Mouse (Mus musculus) adrenal gland, postnatal 36 days (tissue): ENCODE data around the gene Zfp986. TPM values are rescaled to one million over a fixed set of nuclear protein-coding genes. Genes with fewer than 3 reads are reported as not detected.
"Not testable (repeated sequence)": the region's sequence is repeated elsewhere in the genome, so short reads cannot be mapped to it uniquely, and the experiment has no call there.

ENCODE experiments used
- DNase-seq, 2 experiments: peaks; one replicate each; pipeline ENCODE4 v3.0.0; 2021; ENCODE audit warnings: mixed read lengths in 1 of 2
- long read RNA-seq, 2 experiments: library from polyadenylated mRNA; stranded (forward); transcript quantifications; one replicate each; pipeline ENCODE4 v2.0.0; 2021; ENCODE audit warnings: borderline sequencing depth in 2 of 2
- total RNA-seq, 2 experiments: library from RNA; stranded (reverse); gene quantifications; 2 replicates each; pipeline ENCODE4 v1.2.3; 2021

The Zfp986 gene
- total RNA-seq: not detected
- long read RNA-seq, experiment 1: 0 reads
- long read RNA-seq, experiment 2: 0 reads

DNA sequence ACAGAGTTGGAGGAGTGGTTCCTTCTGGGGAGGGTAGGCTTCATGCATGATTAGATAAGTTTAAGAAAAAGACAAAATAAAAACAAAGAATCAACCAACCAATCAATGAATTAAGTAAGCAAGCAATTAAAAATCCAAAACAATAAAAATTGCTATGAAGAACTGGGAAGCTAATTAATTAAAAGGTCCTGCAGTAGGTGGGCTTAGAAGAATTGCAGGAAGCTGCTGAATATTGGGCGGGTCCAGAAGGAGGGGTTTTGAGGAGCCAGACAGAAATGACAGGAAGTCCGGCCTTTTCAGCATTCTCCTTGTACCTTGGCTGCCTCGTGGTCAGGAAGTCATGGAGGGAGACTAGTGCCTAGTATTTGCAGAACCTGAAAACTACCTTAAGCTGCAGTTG is at the start of gene Zfp986:
Zfp986 (plus strand) TSS at position 301 of the 400 bp plus-strand sequence.
- not testable (repeated sequence) for DNase-seq

DNA sequence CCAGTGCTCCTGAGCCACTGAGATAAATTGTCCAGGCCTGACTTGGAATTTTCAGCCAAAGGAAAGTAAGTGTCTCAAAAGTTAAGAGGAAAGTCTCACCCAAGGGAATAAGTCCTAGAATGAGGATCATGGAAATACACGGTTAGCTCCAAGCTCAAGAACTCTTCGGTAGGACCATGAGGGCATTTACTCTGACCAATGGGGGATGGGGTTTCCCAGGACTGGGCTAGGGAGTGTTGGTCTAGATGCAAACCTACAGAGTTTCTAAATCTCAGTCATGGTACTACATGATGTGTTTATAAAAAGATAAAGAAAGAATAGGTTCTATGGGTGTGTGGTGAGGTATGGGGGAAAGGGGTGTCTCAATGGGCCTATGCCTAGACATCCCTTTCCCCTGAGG is 48.6 kb upstream of the Zfp986 start:
- DNase-seq: not testable (repeated sequence)

DNA sequence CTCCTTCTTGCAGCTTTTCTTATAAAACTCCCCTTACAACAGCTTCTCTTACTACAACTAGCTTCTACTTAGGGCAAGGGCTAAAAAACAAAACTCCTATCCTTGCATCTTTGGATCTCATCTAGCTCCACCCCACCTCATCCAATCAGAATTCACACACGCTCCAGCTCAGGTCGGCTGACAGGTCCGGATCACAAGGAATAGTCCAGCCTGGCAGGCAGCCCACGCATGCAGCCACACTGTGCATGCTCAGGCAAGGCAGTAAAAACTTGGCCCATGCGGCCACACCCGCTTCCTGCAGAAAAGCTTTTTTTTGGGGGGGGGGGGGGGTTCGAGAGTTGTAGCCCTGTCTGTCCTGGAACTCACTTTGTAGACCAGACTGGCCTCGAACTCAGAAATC is 43.0 kb upstream of the Zfp986 start:
- DNase-seq: not testable (repeated sequence)

DNA sequence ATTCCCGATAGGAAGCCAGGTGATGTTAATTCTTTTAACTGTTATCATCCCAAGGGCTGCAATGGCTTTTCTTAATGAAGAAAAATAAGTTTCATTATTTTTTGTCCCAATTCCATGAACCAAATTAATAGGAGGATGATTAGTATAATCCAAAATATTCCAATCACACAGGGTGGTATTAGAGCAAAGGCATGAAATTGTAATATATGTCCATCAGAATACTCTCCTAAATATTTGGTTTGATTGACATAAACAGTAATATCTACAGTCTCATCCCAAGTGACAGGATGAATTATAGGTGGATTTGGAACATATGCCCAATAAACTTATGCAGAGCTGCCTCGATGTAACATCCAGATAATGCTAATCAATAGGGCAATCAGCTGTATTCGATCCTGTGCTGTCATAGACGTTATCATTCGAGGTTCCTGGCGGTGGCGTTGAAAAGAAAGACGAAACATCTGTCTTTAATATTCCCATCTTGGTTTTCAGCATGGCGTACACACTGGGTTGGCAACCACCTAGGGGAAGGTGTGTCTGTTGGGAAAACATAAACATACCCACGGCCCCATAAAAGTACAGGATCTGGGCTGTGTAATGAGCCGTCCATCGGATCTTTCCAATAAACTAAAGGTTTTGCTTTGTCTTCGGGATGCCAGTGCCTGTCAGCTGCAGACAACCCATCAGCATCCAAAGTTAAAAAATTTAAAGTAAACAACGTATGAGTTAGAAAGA is 37.1 kb upstream of the Zfp986 start:
- not testable (repeated sequence) for DNase-seq

DNA sequence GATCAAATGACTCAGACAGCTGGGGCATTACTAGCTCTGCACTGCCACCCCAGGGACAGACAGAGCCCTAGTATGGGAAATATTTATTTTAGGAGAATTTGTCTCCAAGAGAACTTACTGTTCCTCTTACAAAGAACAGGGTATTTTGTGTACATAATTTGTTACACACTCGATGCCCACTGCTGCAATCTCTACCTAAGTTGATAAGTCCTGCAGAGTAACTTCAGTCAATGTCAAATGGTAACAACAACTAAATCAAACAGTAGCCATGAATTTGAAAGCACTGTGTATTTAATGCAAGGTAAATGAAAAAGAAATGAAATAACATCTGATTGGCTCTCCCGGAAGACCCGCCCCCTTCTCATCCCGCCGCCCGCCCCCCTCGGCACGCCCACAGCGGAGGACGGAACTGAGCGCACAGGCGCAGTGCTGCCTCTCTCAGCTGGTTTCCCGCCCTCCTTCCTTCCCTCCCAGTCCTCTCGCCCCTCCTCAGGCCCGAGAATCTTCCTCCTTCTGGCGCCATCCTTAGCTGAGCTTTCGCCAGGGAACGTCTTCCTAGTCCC is 32.2 kb upstream of the Zfp986 start:
- not testable (repeated sequence) for DNase-seq

DNA sequence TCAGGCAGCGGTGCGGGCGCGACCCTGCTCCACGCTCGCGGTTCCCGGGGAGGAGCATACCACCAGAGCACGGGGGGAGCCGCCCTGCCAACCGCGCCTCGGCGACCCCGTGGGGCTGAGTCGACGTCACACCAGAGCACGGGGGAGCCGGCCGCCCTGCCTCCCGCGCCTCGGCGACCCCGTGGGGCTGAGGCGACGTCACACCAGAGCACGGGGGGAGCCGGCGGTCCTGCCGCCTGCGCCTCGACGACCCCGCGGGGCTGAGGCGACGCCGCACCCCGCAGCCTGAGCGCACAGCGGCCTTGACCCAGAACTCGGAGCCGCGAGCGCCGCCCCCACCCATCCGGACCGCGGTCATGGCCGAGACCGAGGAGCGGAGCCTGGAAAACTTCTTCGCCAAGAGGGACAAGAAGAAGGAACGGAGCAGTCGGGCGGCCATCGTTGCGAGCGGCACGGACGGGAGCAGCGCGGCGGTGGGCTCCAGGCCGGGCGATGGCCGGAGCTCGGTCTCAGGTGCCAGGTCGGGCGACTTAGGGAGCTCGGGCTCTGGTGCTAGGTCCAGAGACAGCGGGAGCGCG is 31.6 kb upstream of the Zfp986 start:
- not testable (repeated sequence) for DNase-seq

DNA sequence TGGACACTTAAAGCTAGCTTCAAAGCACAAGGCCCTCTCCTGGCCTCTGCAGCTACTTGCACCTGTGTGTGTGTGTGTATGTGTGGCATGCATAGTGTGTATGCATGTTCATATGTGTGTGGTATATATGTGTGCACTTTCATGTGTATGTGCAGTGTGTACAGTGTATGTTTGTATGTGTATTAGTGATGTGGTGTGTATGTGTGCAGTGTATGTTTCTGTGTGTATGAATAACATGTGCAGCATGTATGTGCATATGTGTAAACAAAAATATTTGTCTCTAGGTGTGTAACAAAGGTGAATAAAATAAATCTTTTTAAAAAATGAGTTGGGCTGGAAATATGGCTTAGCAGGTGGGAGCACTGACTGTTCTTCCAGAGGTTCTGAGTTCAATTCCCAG is 21.8 kb upstream of the Zfp986 start:
- not testable (repeated sequence) for DNase-seq

DNA sequence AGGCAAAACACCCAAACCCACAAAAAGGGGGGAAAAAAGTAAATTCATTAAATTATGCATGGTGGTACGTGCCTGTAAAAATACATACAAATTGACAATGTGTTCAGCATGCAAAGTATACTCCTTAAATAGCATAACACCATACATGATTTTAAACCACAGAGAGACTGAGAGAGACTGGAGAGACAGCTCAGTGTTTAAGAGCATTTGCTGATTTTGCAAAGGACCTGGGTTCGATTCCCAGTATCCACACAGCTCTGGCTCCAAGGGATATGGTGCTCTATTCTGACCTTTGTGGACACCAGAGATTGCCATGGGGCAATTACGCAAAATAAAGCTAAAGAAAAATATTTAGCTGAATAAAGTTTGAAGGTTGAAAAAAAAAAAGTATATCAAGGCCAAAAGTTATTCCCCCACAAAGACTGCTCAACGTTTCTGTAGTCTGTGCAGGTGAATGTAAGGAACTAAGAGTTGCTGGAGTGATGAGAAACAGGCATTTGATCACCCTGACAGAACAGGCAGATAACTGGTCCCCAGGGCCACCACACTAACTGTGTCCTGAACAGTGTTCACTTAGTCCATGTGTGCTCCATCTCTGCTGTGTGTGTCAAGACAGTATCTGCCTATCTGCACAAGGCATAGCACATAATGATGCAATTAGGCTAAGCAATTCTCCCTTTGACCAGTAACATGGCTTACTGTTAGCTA is 20.3 kb upstream of the Zfp986 start:
- DNase-seq: not testable (repeated sequence)

DNA sequence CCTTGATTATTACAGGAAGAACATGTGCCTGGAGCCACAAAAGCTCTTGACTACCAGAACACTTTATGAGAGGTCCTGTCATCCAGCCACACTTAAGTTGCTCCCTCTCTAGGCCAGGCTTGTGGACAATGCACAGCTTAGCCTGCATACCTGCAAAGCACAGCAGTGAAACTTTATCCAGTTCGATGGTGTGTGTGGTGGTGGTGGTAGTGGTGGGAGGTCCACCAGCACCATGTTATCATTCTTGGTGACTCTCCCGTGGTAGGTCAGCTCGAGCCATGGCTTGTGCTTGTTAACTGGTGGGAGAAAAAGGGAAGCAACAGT is 19.7 kb upstream of the Zfp986 start:
- not testable (repeated sequence) for DNase-seq

DNA sequence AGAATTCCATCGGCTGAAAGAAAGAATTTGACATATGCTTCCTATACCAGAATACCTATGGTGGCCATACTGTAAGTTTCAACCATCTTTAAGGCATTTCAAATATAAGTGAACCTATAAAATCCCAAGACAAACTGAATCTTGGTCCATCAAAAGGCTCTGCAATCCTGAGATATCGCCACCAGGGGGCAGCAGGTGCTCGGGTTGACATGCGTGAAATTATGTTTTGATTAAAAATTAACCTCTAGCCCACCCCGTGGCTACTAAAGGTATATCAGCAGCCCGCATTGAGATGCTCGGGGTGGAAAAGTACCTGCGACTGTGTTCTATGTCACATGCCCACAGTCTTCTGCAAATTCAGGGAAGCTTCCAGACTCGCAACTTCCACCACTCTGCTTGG is 17.2 kb upstream of the Zfp986 start:
- DNase-seq: not testable (repeated sequence)

DNA sequence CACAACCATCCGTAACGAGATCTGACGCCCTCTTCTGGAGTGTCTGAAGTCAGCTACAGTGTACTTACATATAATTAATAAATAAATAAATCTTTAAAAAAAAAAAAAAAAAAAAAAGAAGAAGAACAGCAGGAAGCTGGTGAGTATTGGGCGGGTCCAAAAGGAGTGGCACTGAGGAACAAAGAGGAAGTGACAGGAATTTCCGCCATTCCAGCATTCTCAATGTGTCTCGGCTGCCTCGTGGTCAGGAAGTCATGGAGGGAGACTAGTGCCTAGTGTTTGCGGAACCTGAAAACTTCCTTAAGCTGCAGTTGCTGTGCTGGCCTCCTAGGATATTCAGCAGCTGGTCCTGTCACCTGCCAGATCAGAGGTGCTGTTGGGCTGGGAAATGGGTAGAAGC is 4.7 kb upstream of the Zfp986 start:
- DNase-seq: peak in 1 of 2 experiments; percentile 0

Other genes with a start within 250 kb of the Zfp986 start
- under 1 TPM in 1 of 2 experiments, not detected in 1; 0.33 TPM for gene Zfp980, start 198.1 kb upstream of the Zfp986 start, total RNA-seq
- under 1 TPM in 1 of 2 experiments, not detected in 1; 0.10 TPM for gene Zfp987, start 228.5 kb downstream of the Zfp986 start, total RNA-seq